Mouse (Mus musculus) left cerebral cortex, adult 18-20 months (tissue): ENCODE data around the gene Oxct1. TPM values are rescaled to one million over a fixed set of nuclear protein-coding genes. Genes with fewer than 3 reads are reported as not detected.

ENCODE experiments used
- DNase-seq, 2 experiments: peaks; one replicate each; pipeline ENCODE4 v3.0.0; 2021 to 2022; ENCODE audit warnings: low spot score in 2 of 2, mixed read lengths in 1 of 2
- total RNA-seq, 2 experiments: library from RNA; stranded (reverse); gene quantifications; 2 replicates each; pipeline ENCODE4 v1.2.3; 2021

Gene Oxct1
- total RNA-seq, 2 experiments from 2014 or later: 298 to 304 TPM

- no peak for DNase-seq
These were observed 74.8 kb downstream of the Oxct1 start for GRCm38 (mm10) chr15:4101025-4101424.

DNA sequence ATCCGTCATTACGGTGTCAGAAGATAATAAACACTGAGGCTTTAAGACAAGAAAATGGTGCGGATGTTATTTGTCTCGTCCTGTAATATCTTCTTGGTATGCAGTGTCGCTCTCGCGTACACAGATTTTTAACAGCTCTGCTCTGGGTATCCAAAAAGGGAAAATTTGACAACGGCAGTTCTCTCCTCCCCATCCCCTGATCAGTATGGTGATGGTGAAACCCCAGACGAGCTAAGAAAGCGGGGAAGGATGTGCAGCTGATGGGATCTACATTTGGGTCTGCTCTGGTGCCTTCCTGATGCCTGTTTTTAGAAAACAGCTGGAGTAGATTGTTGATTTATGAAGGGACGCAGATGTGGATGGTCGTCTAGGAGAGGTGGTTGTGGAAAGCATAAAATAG is 78.1 kb downstream of the Oxct1 start:
- no peak for DNase-seq

- no peak for DNase-seq
These were observed 79.3 kb downstream of the Oxct1 start for GRCm38 (mm10) chr15:4105498-4105897.

GRCm38 (mm10) chr15:4119962-4120361 is 93.8 kb downstream of the Oxct1 start:
- no peak for DNase-seq

DNA sequence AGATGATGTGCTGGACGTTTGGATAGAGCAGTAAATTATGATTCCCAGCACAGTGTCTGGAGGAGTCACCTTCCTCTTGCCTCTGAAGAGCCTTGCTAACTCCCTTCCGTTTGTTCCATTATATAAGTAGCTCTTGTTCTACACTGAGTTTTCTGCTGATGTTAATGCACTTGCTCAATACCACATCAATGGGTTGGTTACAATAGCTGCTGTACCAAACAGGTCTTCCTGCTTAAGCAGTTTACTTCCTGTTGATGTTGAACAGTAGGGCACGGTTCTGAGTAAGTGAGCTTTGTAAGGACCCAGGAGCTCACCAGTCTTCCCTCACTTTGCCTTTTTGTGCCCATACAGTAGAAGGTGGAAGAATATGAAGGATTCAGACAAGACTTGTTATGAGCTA is 98.5 kb downstream of the Oxct1 start:
- no peak for DNase-seq

DNA sequence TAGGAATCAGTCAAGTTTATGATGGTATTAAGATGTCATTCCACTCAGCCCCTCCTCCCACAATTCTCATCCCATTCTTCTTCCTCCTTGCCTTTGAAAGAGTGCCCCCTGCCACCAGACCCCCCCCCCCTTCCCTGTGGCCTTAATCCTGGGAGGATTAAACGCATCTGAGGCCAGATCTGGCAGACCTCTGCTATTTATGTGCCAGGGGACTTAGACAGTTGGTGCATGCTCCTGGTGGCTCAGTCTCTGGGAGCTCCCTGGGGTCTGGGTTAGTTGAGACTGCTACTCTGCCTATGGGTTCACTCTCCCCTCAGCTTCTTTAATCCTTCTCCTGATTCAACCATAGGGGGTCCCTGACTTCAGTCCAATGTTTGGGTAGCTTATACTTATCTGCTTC is 112.3 kb downstream of the Oxct1 start:
- no peak for DNase-seq

DNA sequence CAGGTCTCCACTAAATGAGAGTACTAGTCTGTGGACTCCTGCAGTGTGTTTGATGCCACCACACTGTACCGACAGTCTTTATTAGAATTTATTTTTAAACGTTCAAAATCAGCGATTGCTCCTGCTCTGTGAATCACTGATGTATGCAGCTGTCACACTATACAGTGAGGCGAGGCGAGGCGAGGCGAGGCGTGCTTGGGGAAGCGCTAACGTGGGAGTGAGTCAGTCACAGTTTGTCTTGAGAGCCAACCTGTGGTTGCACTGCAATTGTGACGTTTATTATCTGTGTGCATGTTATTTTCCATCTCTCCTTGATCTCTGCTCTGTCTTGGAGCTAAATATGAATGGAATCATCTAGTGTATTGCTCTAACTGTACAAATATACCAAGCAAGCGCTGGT is 113.3 kb downstream of the Oxct1 start:
- DNase-seq: peak; percentile 27 to 47

GRCm38 (mm10) chr15:4145352-4145751 is 119.2 kb downstream of the Oxct1 start:
- no peak for DNase-seq

DNA sequence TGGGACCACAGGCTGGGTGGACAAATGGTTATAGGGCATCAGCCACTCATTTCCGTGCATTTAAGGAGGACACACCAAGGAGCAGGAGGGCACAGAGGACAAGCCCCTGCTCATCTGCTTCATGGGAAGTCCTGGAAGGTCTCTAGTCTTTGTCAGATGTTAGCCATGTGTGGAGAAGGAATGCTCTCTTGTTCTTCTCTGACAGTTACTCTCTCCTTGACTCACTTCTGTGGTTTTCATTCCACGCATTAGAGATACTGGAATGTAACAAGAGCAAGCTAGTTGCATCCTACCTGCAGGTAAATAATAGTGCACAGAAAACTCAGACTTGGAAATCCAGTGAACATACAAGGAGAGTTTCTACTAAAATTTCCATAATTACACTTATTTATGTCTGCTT is 121.5 kb downstream of the Oxct1 start:
- DNase-seq: no peak

DNA sequence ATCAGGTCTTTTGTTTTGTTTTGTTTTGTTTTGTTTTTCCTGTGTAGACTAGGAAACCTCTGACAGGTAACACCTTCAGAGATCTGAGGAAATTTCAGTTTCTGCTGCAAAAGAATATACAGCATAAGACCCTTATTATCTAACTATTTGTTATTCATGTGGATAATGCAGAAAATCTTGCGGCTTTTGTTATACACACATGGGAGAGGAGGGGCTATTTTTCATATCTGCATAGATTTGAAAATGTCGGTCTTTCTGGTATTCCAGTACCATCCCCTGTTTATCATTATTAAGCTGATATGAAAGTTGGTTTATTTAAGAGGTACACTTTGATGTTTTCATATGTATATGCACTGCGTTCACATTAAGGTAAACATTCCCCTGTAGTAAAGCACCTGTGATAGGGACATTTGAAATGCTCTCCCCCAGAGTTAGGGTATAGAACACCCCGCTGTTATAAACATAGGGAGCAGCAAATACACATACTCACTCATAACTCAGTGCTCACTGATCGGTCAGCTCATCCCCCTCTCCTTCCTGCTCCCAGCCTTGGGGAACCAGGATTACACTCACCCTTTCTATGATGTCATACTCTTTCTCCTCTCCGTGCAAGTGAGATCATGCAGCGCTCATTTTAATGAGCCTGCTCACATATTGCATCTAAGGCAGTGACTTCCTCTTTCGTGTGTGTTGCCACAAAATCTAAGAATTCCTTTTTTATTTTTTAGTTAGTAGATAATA is 122.6 kb downstream of the Oxct1 start:
- no peak for DNase-seq

- no peak for DNase-seq
These were observed 128.5 kb downstream of the Oxct1 start for GRCm38 (mm10) chr15:4154646-4155045.

GRCm38 (mm10) chr15:4167946-4168345 is 141.8 kb downstream of the Oxct1 start:
- no peak for DNase-seq

GRCm38 (mm10) chr15:4171600-4171999 is 145.4 kb downstream of the Oxct1 start:
- no peak for DNase-seq

DNA sequence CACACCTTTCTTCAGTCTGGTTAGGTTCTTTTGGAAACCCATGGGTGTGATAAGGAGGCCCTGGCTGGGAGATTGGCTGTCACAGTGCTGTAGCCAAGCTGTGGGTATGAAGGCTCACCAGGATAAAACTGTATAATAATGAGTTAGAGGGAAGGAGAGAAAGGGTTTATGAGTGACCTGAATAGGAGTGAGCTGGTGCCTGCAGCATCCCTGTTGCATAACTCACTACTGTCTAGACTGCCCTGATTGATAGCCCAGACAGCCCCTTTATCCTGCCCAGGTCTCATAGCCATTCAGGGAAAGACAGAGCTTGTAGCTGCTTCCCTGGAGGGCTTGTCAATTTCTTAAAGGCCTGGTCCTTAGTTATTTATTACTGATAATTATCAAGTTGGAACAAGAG is 171.7 kb downstream of the Oxct1 start:
- no peak for DNase-seq

Other genes with a start within 250 kb of the Oxct1 start
- 1 to 10 TPM; 8.5 to 8.9 TPM for gene Fbxo4, start 46.8 kb upstream of the Oxct1 start, total RNA-seq
- gene AW549877, start 30.6 kb upstream of the Oxct1 start, total RNA-seq: 10 to 100 TPM; 47.9 to 49.2 TPM